Mouse (Mus musculus) spleen, adult 2 months (tissue): ENCODE data around the gene Gm9758.
"Not testable (repeated sequence)": the region's sequence is repeated elsewhere in the genome, so short reads cannot be mapped to it uniquely, and the experiment has no call there.

Experiments
- CTCF ChIP-seq: fragments of 200-500 bp; IDR thresholded peaks from 2 replicates; pipeline ENCODE4 v1.5.1; 2011; ENCODE audit warnings: mild to moderate bottlenecking, inconsistent platforms; ENCODE audit not compliant: insufficient read depth, insufficient read length, insufficient replicate concordance; ENCODE audit errors: extremely low read depth
- POLR2A ChIP-seq: fragments of 200-500 bp; IDR thresholded peaks from 2 replicates; pipeline ENCODE4 v1.6.1; 2011; ENCODE audit warnings: low read depth, low read length, inconsistent platforms

- not testable (repeated sequence) for TF ChIP-seq CTCF, POLR2A
Observed at GRCm38 (mm10) chr5:14953587-14953986, 38.9 kb upstream of the Gm9758 start.
